Mouse (Mus musculus) ES-E14 (cell line): ENCODE results near the gene Asb16.

Source experiments
- CHD2 ChIP-seq: IDR thresholded peaks from 2 replicates; pipeline ENCODE4 v1.6.1; 2014; ENCODE audit warnings: mild to moderate bottlenecking, low read depth, low read length, inconsistent platforms
- HCFC1 ChIP-seq: IDR thresholded peaks from 2 replicates; pipeline ENCODE4 v1.6.1; 2012; ENCODE audit warnings: low read length, inconsistent platforms, borderline replicate concordance; ENCODE audit not compliant: insufficient read depth
- MAFK ChIP-seq: IDR thresholded peaks from 2 replicates; pipeline ENCODE4 v1.6.1; 2014; ENCODE audit warnings: mild to moderate bottlenecking, low read depth, low read length, inconsistent platforms; ENCODE audit not compliant: insufficient read depth
- ZC3H11A ChIP-seq: IDR thresholded peaks from 2 replicates; pipeline ENCODE4 v1.6.1; 2012; ENCODE audit warnings: low read depth, mild to moderate bottlenecking, inconsistent platforms, low read length, borderline replicate concordance
- ZNF384 ChIP-seq: IDR thresholded peaks from 2 replicates; pipeline ENCODE4 v1.6.1; 2012; ENCODE audit warnings: low read depth, low read length, inconsistent platforms

GRCm38 (mm10) chr11:102226067-102226978 is 42.2 kb upstream of the Asb16 start:
- no peak for TF ChIP-seq CHD2
- TF ChIP-seq MAFK = no peak
- TF ChIP-seq HCFC1 = no peak
- TF ChIP-seq ZNF384 = no peak
- no peak for TF ChIP-seq ZC3H11A
